In genomic region chr1:74077353-74077752, GRCm38 (mm10) we compare ENCODE assay signal across 9 mouse cellular contexts. TPM values are rescaled to one million over a fixed set of nuclear protein-coding genes. Genes with fewer than 3 reads are reported as not detected.
DNase-seq lines count a peak whose midpoint lies in the region; ATAC-seq lines count a peak whose summit lies in the region.
"Had no signal": no experiment of that assay in that cellular context is flagged by ENCODE, and none has a peak within 500 bp of the region (broad histone marks: within the 10 kb centered on the region; RNA-seq: fewer than 3 reads in every experiment).

No protein-coding gene starts in this region.

- H3K27me3 ChIP-seq in midbrain, embryonic 11.5 days (ENCODE audit: control insufficient read depth, insufficient read depth, low read length) = no peaks in the 10 kb centered on the region
- no peaks in the 10 kb centered on the region for H3K27me3 ChIP-seq in midbrain, embryonic 13.5 days
- no peaks in the 10 kb centered on the region for H3K27me3 ChIP-seq in limb, embryonic 11.5 days (ENCODE audit: control insufficient read depth, insufficient read depth, low read length)
- H3K27me3 ChIP-seq: hindbrain, embryonic 15.5 days had no signal

- DNase-seq in midbrain, embryonic 11.5 days (ENCODE audit: low spot score, missing footprints) = peak; percentile 98
- DNase-seq in adrenal gland, postnatal 4 days (ENCODE audit: low spot score in 2 of 2) = peak; percentile 62 to 78
- DNase-seq in frontal cortex, adult 2 months (ENCODE audit: extremely low spot score in 1 of 2, low spot score in 1 of 2) = peak; percentile 21 to 87
- DNase-seq in kidney, adult 8-10 months = peak; percentile 88 to 96
- peak; percentile 93 for DNase-seq in limb, embryonic 11.5 days (ENCODE audit: low spot score)
- DNase-seq in retina, embryonic 14.5 days (ENCODE audit: low spot score) = peak; percentile 85
- peak; percentile 87 for DNase-seq in thymus, postnatal 4 days

- H3K4me2 ChIP-seq in midbrain, embryonic 11.5 days = no peak overlapping the region
- H3K4me2 ChIP-seq in midbrain, embryonic 13.5 days (replicated peaks) = no peak overlapping the region
- H3K4me2 ChIP-seq in limb, embryonic 11.5 days (ENCODE audit: low read depth, severe bottlenecking) = no peak overlapping the region
- H3K4me2 ChIP-seq: hindbrain, embryonic 15.5 days had no signal

- ATAC-seq in midbrain, embryonic 11.5 days (ENCODE audit: low FRiP score) = no peak
- no peak for ATAC-seq in midbrain, embryonic 13.5 days
- no peak for ATAC-seq in limb, embryonic 11.5 days (ENCODE audit: insufficient number of reproducible peaks, low FRiP score, low TSS enrichment, low read depth)

- 18% methylated on average over 2 of the region's 2 CpGs for WGBS in midbrain, embryonic 11.5 days
- 14% methylated on average over 2 of the region's 2 CpGs for WGBS in midbrain, embryonic 13.5 days
- WGBS in limb, embryonic 11.5 days = 7% methylated on average over 2 of the region's 2 CpGs

- H3K36me3 ChIP-seq in midbrain, embryonic 11.5 days (ENCODE audit: control insufficient read depth, insufficient read depth, low read length) = no peaks in the 10 kb centered on the region
- H3K36me3 ChIP-seq in midbrain, embryonic 13.5 days = no peaks in the 10 kb centered on the region
- H3K36me3 ChIP-seq in limb, embryonic 11.5 days (ENCODE audit: control insufficient read depth, insufficient read depth, low read length) = no peaks in the 10 kb centered on the region; the same call in 1 of the 2 replicates
- H3K36me3 ChIP-seq: hindbrain, embryonic 15.5 days had no signal

- no peaks in the 10 kb centered on the region for H3K9me3 ChIP-seq in midbrain, embryonic 11.5 days (ENCODE audit: control insufficient read depth, low read length)
- H3K9me3 ChIP-seq in midbrain, embryonic 13.5 days = no peaks in the 10 kb centered on the region
- H3K9me3 ChIP-seq in limb, embryonic 11.5 days (ENCODE audit: control insufficient read depth, low read length) = no peaks in the 10 kb centered on the region
- H3K9me3 ChIP-seq: hindbrain, embryonic 15.5 days had no signal

- no peak overlapping the region for H3K4me3 ChIP-seq in midbrain, embryonic 11.5 days (ENCODE audit: low read depth, low read length)
- H3K4me3 ChIP-seq in midbrain, embryonic 13.5 days (replicated peaks) = no peak overlapping the region
- H3K4me3 ChIP-seq in limb, embryonic 11.5 days (ENCODE audit: low read depth, low read length) = no peak overlapping the region
- H3K4me3 ChIP-seq: hindbrain, embryonic 15.5 days had no signal

- no peak overlapping the region for H3K9ac ChIP-seq in midbrain, embryonic 11.5 days (ENCODE audit: low read length)
- no peak overlapping the region for H3K9ac ChIP-seq in midbrain, embryonic 13.5 days (replicated peaks)
- no peak overlapping the region for H3K9ac ChIP-seq in limb, embryonic 11.5 days (ENCODE audit: low read length)
- H3K9ac ChIP-seq: hindbrain, embryonic 15.5 days had no signal

- no peaks in the 10 kb centered on the region for H3K4me1 ChIP-seq in midbrain, embryonic 11.5 days (ENCODE audit: control insufficient read depth, insufficient read depth, low read length)
- H3K4me1 ChIP-seq in midbrain, embryonic 13.5 days (replicated peaks) = peaks cover 7% of the 10 kb centered on the region; the same call in 1 of the 2 replicates
- peaks cover 3% of the 10 kb centered on the region; the same call in 1 of the 2 replicates for H3K4me1 ChIP-seq in limb, embryonic 11.5 days (ENCODE audit: control insufficient read depth, insufficient read depth, low read length)
- H3K4me1 ChIP-seq: hindbrain, embryonic 15.5 days had no signal

- no peak overlapping the region for H3K27ac ChIP-seq in midbrain, embryonic 11.5 days (ENCODE audit: low read depth, low read length)
- no peak overlapping the region for H3K27ac ChIP-seq in midbrain, embryonic 13.5 days
- no peak overlapping the region for H3K27ac ChIP-seq in limb, embryonic 11.5 days (replicated peaks; ENCODE audit: low read depth, low read length)
- H3K27ac ChIP-seq: hindbrain, embryonic 15.5 days had no signal

RNA-seq across cellular contexts. Expression of gene Tns1, which starts 46.9 kb away (rescaled TPM):
- polyA plus RNA-seq in midbrain, embryonic 11.5 days (2014; fragmentation: Nextera tagmentation; extraction: Ambion mirVana) = 6.9 and 9.3 TPM in 2 replicates
- 9.6 and 13.2 TPM in 2 replicates for polyA plus RNA-seq in midbrain, embryonic 13.5 days (2015; fragmentation: Nextera tagmentation; extraction: Ambion mirVana)
- total RNA-seq in adrenal gland, postnatal 4 days (2021) = 100 to 1,000 TPM; 252 to 275 TPM
- 22.4 and 25.7 TPM in 2 replicates for polyA plus RNA-seq in frontal cortex, adult 2 months (2012; rRNA removed)
- 36.3 and 36.9 TPM in 2 replicates for polyA plus RNA-seq in limb, embryonic 11.5 days (2014; fragmentation: Nextera tagmentation; extraction: Ambion mirVana)

RNA-seq across cellular contexts. Expression of gene Rufy4, which starts 48.0 kb away (rescaled TPM):
- 0.22 and 0.25 TPM in 2 replicates for polyA plus RNA-seq in midbrain, embryonic 11.5 days (2014; fragmentation: Nextera tagmentation; extraction: Ambion mirVana)
- 0.31 and 0.42 TPM in 2 replicates for polyA plus RNA-seq in midbrain, embryonic 13.5 days (2015; fragmentation: Nextera tagmentation; extraction: Ambion mirVana)
- 1 to 10 TPM; 3.9 to 4.0 TPM for total RNA-seq in adrenal gland, postnatal 4 days (2021)
- 0.08 TPM in 2 replicates for polyA plus RNA-seq in frontal cortex, adult 2 months (2012; rRNA removed)
- 0.07 TPM in 1 of 2 replicates, not detected in the other for polyA plus RNA-seq in limb, embryonic 11.5 days (2014; fragmentation: Nextera tagmentation; extraction: Ambion mirVana)
